Mouse (Mus musculus): ENCODE data around the gene Popdc2. TPM values are rescaled to one million over a fixed set of nuclear protein-coding genes. Genes with fewer than 3 reads are reported as not detected.
A peak's percentile ranks its signal among the peaks of the same experiment; 100 is the strongest.

The Popdc2 gene
- total and polyA plus RNA-seq, 3 experiments: 17.5 to 45.4 TPM; not detected in 1

GRCm38 (mm10) chr16:38344941-38345725 lies 16.9 kb upstream of the Popdc2 start:
- H3K4me1 ChIP-seq (ENCODE audit: control insufficient read depth in 1 of 2, insufficient read depth in 2 of 2, low read length in 2 of 2): peaks cover 7 to 8% of the 10 kb centered on the region in 2 experiments
- H3K4me3 ChIP-seq (ENCODE audit: control insufficient read depth in 1 of 2, insufficient read depth in 1 of 2, low read depth in 2 of 2, low read length in 2 of 2): peak overlapping the region; percentile 40 to 52
- H3K79me2 ChIP-seq (ENCODE audit: control insufficient read depth, insufficient read depth, low read length, poor library complexity): peaks cover 26% of the 10 kb centered on the region
- TF ChIP-seq ETS1 (IDR thresholded peaks at IDR 0.05; ENCODE audit: low read depth, low read length) (peak; percentile 40; the same call in 1 of the 2 replicates), CHD1 (IDR thresholded peaks at IDR 0.05; ENCODE audit: low read depth, low read length) (0 out of 2 replicates have a peak, but pooled peaks have one; percentile 23), MAZ (IDR thresholded peaks at IDR 0.05; ENCODE audit: low read depth, low read length) (peak; percentile 58; the same call in 1 of the 2 replicates), SMC3 (IDR thresholded peaks at IDR 0.05; ENCODE audit: low read depth, low read length) (peak; percentile 94), CTCF (IDR thresholded peaks at IDR 0.05 in 2 of 3, conservative IDR thresholded peaks at IDR 0.05 in 1 of 3; ENCODE audit: control insufficient read depth in 1 of 3, insufficient read depth in 1 of 3, low read depth in 2 of 3, low read length in 3 of 3, poor library complexity in 1 of 3, severe bottlenecking in 1 of 3) (peak; percentile 13 to 89 (median 64); a peak in 4 of 6 replicates), TBP (IDR thresholded peaks at IDR 0.05; ENCODE audit: low read depth, low read length) (no peak), ZKSCAN1 (IDR thresholded peaks at IDR 0.05; ENCODE audit: low read depth, low read length) (no peak), POLR2AphosphoS5 (IDR thresholded peaks at IDR 0.05; ENCODE audit: borderline replicate concordance, low read depth, low read length) (no peak), E2F4 (IDR thresholded peaks at IDR 0.05; ENCODE audit: borderline replicate concordance, low read depth, low read length) (no peak), MAFK (IDR thresholded peaks at IDR 0.05; ENCODE audit: borderline replicate concordance, low read depth, low read length) (no peak), RCOR1 (IDR thresholded peaks at IDR 0.05; ENCODE audit: low read depth, low read length) (peak; percentile 38; the same call in 1 of the 2 replicates), TAL1 (IDR thresholded peaks at IDR 0.05; ENCODE audit: low read length) (no peak), SIN3A (IDR thresholded peaks at IDR 0.05; ENCODE audit: low read length) (peak; percentile 66; the same call in 1 of the 2 replicates), KAT2A (conservative IDR thresholded peaks at IDR 0.05; ENCODE audit: low read depth, low read length) (no peak), ZNF384 (IDR thresholded peaks at IDR 0.05; ENCODE audit: low read depth, low read length) (0 out of 2 replicates have a peak, but pooled peaks have one; percentile 30), ELF1 (IDR thresholded peaks at IDR 0.05; ENCODE audit: low read depth, low read length) (no peak), RAD21 (IDR thresholded peaks at IDR 0.05; ENCODE audit: low read depth, low read length) (peak; percentile 98), UBTF (IDR thresholded peaks at IDR 0.05; ENCODE audit: borderline replicate concordance, insufficient read depth, low read depth, low read length) (no peak), MEF2A (IDR thresholded peaks at IDR 0.05; ENCODE audit: extremely low read depth, insufficient replicate concordance, low read depth, low read length, poor library complexity, severe bottlenecking) (no peak), MXI1 (IDR thresholded peaks at IDR 0.05; ENCODE audit: low read depth, low read length) (peak; percentile 26; the same call in 1 of the 2 replicates), ZMIZ1 (IDR thresholded peaks at IDR 0.05; ENCODE audit: low read depth, low read length) (no peak), HCFC1 (IDR thresholded peaks at IDR 0.05; ENCODE audit: low read depth, low read length) (no peak), JUND (IDR thresholded peaks at IDR 0.05; ENCODE audit: low read depth, low read length) (0 out of 2 replicates have a peak, but pooled peaks have one; percentile 24), POLR2A (IDR thresholded peaks at IDR 0.05; ENCODE audit: control insufficient read depth in 1 of 2, insufficient read depth in 1 of 2, low read depth in 1 of 2, low read length in 2 of 2, poor library complexity in 1 of 2) (no peak), NELFE (IDR thresholded peaks at IDR 0.05; ENCODE audit: low read depth, low read length) (no peak), MAX (IDR thresholded peaks at IDR 0.05; ENCODE audit: low read length) (no peak), MYC (IDR thresholded peaks at IDR 0.05; ENCODE audit: low read depth, low read length) (peak; percentile 42; the same call in 1 of the 2 replicates), ZC3H11A (IDR thresholded peaks at IDR 0.05; ENCODE audit: low read depth, low read length) (peak; percentile 99), GATA1 (IDR thresholded peaks at IDR 0.05; ENCODE audit: low read depth, low read length) (peak; percentile 65), GABPA (IDR thresholded peaks at IDR 0.05; ENCODE audit: low read depth, low read length) (no peak), CHD2 (IDR thresholded peaks at IDR 0.05; ENCODE audit: low read length) (no peak), TCF12 (IDR thresholded peaks at IDR 0.05; ENCODE audit: low read depth, low read length) (no peak)
- H3K27ac ChIP-seq (ENCODE audit: control insufficient read depth, low read depth, low read length): peak overlapping the region; percentile 39; the same call in 1 of the 2 replicates
- H3K36me3 ChIP-seq (ENCODE audit: control insufficient read depth in 1 of 2, insufficient read depth in 2 of 2, low read length in 2 of 2): peaks cover 4 to 26% of the 10 kb centered on the region in 2 experiments; a peak in 3 of 4 replicates
- H3K27me3 ChIP-seq (ENCODE audit: control insufficient read depth in 1 of 2, insufficient read depth in 2 of 2, low read length in 2 of 2): no peaks in the 10 kb centered on the region; a peak in 1 of 4 replicates
- no peaks in the 10 kb centered on the region for H3K9me3 ChIP-seq (replicated peaks; ENCODE audit: insufficient read depth, low read length)
- DNase-seq (ENCODE audit: low read depth, low spot score): peak; percentile 85
- peak overlapping the region; percentile 17 for H3K9ac ChIP-seq (ENCODE audit: control insufficient read depth, low read depth, low read length, poor library complexity, severe bottlenecking)
